Mouse (Mus musculus) lung, postnatal 10 days (tissue): ENCODE results near the gene Rfc2.

ENCODE experiments used
- DNase-seq: peaks from one replicate; pipeline ENCODE4 v3.0.0; 2021

Gene Rfc2

DNA sequence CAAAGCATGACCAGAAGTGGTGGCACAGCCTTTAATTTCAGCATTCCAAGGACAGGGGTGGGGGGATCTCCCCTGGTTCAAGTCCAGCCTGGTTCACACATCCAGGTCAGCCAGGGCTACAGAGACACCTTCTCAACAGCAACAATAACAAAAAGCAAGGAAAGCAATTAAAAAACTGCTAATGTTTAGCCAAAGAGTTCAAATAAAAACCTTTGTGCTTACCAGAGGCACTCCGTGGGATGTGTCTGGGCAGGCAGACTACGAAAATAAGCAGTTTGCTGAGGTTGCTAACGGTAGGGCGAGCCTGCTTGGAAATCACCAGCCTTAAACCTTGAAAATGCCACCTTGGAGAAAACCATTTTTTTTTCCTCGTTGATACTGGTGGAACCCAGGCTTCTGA lies at the start of gene Rfc2:
Rfc2 (plus strand) TSS at position 221 of the 400 bp plus-strand sequence.
- no peak for DNase-seq

DNA sequence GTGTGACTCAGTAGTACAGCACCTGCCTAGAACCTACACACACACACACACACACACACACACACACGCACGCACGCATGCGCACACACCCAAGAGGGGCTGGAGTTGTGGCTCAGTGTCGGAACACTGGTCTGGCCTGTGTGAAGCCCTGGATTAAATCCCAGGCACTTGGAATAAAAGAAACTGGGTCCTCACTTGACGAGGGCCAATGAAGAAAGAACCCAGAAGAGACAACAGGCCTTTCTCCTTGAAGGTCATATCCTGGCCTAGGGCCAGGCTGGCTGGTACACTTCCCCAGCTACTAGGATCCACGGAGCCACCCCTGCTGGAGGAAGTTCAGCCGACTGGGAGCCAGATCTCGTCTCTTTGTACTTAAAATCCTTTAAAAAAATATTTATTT lies 49.6 kb upstream of the Rfc2 start:
- DNase-seq, result peak; percentile 58

DNA sequence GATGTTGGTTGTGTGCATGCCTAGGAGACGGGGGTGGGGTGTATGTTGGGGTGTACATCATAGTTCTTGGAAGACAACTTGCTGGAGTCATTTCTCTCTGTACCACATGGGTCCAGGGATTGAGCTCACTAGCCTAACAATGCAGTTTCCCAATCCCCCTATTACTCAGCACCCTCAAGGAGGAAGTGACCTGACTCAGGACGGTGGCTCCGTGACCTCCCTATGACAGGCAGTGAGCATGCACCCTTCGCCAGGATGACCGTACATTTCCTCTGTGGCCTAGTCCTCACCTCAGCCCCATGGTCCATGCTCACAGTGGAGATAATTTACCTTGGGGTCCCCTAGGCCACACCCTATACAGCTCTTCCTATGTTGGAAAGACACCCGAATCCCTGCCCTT lies 48.7 kb upstream of the Rfc2 start:
- DNase-seq, result no peak

DNA sequence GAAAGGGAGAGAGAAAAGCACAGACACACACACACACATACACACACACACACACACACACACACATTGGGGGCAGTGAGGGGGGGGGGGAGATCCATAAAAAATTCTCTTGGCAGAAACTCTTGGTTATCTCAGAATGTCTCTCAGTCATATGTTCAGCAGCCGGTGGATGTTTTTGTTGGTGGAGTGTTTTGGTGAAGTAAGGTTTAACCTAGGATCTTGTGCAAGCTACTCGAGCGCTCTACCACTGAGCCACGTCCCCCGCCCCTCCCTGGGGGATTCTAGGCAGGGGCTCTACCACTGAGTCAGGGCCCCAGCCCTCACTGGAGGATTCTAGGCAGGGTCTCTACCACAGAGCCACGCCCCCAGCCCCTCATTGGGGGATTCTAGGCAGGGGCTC lies 45.1 kb upstream of the Rfc2 start:
- no peak for DNase-seq

DNA sequence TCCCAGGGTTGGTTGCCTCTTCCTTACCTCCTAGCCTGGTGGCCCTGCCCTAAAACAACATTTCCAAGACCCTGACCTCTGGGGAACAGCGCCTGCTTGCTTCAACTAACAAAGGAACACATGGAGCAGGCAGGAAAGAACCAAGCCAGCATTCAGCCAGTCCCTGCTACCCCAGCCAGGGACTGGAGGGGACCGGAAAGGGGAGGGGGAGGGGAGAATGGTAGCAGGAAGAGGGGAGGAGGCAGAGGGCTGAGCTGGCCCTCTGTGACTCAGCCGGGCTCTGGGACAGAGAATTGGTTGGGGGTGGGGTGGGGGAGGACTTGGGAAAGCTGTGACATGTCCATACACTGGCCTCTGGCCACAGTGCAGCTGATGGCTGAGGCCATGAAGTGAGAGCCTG lies 41.3 kb upstream of the Rfc2 start:
- DNase-seq, result peak; percentile 94

DNA sequence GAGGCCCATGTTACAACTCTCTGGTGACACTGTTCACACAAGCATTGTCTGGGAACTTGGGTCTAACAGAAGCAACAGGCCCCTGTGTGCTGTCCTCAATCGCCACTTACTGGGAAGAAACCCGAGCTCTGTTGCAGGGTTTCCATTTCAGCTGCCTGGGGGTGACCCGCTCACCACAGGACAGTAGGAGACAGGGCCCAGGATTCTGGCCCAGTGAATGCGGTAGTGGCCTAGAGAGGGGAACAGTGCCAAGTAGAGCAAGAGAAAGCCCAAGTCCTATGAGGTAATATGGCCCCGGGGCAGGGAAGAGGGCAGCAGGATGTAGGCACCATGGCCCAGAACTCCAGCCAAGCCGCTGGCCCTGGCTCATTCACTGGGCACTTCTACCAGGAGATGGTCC lies 40.3 kb upstream of the Rfc2 start:
- DNase-seq, result peak; percentile 72

DNA sequence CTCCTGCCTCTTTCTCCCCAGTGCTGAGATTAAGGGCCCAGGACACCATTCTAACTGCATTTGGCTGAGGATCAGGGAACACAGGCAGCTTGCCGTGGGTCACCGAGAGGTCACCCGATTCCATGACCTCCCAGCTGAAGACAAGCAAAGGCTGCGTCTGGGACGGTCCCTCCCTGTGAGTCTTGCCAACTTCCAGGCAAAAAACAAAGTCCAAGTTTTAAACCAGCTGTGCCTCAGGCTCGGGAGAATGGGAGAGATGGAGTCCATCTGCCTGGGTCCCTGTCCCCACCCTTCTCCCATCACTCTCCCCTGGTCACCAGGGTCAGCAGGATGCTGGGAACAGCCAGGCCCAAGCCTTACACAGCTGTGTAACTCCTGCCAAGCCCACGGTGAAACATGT lies 39.5 kb upstream of the Rfc2 start:
- DNase-seq, result peak; percentile 91

DNA sequence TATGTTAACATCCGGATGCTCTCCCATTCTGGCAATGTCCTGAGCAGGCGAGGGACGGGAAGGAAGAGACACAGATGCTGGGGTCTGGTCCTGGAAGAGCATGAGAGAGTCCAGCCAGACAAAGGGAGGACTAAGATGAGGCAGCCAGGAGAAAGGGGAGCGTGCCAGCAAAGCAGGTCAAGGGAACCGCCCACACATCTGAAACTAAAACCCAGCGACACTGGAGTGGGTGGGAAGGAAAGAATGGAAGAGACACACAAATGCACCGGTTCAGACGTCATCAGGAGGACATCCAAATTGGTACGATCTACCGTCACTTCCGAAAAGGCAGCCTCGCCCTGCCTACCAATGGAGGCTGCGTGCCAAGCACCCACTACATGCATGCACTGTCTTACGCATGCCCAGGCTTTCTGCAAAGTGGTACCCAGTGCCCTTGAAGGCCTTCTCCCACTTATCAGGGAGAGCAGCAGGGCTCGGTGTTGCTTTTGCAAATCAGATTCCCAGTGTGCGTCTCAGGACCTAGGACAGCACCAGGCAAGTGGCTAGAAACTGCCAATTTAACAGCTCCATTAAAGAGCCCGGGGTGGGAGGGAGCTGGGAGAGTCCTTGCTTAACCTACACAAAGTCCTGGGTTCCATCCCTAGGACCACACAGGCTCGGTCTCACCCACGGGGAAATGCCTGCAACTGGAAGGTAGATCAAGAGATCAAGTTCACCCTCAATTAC lies 36.5 kb upstream of the Rfc2 start:
- peak; percentile 50 for DNase-seq

DNA sequence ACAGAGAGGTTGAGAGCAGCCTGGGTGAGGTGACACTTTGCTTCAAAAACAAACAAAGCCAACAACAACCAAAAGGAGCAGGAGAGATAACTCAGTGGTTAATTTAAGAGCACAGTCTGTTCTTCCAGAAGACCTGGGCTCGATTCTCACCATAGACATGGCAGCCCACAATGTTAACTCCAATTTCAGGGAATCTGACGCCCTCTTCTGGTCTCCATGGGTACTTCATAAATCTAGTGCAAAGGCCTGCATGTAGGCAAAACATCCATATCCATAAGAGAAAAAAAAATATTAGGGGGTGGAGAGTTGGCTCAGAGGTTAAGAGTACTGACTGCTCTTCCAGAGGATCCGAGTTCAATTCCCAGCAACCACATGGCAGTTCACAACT lies 35.9 kb upstream of the Rfc2 start:
- DNase-seq, result peak; percentile 61

DNA sequence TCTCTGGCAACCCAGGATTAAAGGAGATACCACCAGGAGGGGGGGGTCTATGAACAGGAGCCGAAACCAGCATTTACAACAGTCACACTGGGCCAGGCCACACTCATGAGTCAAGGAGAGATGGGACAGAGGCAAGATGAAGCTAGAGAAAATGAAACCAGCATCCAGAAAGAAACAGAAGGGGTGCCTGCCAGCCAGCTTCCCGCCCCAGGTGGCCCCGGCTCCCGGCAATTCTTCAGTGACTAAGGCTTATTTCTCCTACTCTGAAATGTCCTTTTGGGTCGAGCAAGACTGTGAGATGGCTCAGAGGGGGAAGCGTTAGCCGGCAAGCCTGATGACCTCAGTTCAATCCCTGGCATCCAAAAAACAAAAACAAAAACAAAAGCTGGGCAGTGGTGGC lies 34.4 kb upstream of the Rfc2 start:
- no peak for DNase-seq

DNA sequence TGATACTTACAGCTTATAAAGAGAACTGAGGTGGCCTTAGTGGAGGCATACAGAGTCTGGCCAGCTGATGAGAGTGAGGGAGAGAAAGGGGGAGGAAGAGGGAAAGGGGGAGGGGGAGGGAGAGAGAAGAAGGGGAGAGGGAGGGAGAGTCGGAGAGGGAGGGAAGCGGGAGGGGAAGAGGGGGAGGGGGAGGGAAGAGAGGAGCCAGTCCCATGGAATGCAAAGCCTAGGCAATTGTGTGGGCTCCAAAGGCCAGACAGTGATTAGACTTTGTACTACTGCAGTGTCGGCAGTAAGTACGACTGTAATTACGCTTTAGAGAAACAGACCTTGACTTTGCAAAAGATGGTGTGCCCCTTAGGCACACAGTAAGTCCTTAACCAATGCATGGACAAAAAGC lies 32.9 kb upstream of the Rfc2 start:
- peak; percentile 42 for DNase-seq

DNA sequence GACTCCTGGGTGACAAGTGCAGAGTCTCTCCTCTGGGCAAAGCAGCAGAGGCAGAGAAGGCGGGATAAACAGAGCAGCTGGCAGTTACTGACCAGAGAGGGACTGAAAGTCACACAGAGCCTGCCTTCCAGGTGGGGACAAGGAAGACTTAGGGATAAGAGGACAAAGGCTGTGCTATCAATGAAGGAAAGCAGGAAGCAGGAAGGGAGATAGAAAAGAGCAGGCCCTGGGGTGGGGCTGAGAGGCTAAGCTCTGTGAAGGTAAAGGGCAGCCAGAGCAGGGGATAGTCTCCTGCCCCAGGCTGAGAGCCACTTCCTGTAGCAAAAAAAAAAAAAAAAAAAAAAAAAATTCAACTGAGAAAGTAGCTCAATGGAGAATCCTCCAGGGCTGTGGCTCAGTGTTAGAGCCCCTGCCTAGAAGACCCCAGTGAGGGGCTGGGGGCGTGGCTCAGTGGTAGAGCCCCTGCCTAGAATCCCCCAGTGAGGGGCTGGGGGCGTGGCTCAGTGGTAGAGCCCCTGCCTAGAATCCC lies 31.5 kb upstream of the Rfc2 start:
- no peak for DNase-seq

DNA sequence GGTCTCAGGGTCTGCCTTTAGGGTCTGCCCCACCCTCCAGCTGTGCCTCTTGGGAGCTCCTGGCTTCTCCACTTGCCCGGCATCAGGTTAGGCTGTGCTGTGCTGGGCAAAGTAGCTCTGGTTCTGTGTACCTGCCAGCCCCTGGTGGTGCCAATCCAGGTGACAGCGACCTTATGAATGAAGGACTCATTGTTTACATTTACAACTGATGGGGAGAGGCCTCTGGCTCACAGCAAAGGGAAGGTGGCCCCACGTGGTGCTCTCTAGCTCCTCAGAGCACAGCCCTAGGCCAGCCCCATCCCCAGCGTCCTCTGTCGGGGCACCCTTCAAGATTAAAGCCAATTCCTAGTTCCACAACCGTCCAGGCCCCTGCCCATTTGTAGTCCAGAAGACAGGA lies 30.3 kb upstream of the Rfc2 start:
- DNase-seq, result no peak

DNA sequence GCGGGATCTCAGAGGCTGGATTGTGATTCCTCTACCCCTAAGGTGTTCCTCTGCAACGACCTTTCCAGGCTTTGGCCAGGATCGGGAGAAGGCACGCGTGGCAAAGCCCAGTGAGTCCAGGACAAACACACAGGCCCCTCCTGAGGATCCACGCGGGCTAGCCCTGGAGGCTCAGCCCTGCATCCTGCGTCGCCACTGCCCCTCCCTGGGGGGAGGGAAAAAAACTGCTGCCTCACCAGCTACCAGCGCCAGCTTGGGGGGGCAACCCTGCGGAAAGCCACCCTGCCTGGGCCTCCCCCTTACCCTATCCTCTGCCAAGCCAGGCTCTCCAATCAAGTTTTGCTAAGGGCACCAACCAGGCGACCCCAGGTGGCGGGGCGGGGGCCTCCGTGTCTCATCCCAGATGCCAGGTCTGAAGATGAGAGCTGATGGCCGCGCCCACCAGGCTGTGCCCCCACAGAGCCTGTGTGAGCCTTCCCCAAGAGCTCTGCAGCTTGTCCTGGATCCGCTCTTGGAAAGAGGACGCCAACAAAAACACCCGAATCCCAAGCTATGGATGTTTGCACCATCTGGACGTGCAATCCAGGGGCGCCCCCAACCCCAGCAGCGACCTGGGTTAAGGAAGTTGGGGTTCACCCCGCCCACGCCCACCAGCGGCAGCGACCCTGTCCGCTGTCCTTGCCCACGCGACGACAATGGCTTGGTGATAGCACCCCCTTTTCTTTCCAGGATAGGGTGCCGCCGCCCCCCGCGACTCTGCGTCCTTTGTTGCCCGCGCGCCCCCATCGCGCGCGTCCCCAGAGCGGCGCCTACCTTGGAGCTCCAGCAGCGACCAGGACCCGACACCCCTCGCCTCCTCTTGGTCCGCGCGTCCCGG lies 29.7 kb upstream of the Rfc2 start:
- peak; percentile 71 for DNase-seq

DNA sequence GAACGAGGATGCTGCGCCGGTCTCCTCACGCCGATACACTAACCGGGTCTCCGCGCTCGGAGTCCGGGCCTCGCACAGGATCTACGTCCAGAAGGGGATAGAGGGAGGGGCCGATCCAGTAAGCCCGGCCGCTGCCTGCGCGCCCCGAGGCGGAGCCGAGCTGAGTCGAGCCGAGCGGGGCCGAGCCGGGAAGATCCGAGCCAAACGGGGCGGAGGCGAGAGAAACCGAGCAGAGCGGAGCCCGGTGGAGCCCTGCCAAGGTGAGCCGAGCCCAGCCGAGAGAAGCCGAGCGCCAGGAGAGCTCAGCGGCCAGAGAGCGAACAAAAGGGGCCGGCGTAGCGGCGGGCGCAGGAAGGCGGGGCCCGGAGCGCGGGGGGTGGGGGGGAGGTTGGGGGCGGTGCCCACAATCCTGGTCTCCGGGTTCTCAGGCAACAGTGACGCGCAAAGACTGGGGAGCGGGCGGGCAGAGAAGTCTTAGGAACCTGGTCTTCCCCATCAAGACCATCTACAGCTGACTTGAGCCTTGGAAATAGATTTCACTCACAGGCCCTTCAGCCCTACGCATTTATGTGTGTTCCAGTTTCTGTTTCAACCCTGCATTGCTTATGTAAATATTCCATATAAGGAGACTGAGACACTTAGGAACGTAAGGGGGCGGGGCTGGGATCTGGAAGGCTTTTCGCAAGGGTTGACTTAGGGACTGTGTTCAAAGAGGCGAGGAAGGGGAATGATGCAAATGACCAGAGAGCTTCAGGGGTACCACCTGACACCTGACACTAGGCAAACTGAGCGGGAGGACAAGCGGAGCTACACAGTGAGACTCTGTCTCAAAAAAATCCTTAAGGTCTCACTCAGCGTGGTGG lies 28.8 kb upstream of the Rfc2 start, which contains the start of gene Clip2:
Clip2 (minus strand) TSS at position 325 of the 863 bp plus-strand sequence.
- DNase-seq, result peak; percentile 99

DNA sequence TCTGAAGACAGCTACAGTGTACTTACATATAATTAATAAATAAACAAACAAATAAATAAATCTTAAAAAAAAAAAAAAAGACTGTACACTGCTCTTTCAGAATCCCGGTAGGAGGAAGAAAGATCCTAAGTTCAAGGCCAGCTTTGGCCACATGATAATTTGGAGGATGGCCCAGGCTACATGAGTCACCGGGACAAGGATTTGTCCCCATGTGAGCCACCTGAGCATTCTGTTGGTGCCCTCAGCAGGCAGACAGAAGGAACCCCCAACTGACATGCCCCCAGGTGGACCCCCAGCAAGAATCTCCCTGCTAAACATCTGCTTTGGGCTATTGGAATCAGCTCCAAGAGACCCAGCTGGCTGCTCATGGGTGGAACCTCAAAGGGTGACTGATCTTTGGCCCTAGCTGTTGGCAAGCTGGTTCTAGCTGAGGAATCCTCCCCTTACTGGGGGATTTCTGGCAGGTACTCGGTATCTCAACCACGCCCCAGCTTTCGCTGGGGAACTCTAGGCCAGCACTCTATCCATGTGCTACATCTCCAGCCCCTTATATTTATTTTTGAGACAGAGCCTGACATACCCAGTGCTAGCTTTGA lies 27.1 kb upstream of the Rfc2 start:
- DNase-seq, result no peak

DNA sequence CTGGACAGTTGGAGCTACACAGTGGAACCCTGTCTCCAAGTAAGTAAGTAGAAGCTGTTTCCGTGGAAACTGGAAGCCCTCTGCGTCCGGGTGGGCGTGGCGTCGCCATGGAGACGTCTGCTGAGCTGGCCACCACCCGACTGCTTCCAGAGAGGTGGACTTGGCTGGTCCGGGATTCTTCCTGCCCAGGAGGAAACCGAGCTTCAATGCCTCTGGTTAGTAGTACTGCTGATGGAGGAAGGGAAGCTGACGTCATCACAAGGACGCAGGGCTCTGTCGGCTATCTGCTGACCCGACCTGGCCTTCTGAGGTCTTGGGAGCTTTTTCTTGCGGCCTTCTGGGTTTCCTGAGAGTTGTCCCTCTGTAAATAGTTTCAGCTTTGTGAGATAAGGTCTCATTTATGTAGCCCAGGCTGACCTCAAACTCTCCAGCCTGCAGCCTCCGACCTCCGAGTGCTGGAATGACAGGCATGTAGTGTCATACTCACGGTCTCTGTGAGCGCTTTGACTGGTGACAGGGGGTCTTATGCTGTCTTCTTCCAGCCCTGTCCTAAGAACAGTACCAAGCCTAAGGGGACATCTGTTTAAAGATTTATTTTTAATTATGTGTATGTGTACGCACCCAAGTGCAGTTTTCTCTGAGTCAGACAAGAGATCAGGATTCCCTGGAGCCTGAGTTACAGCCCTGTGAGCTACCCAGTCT lies 25.6 kb upstream of the Rfc2 start:
- DNase-seq, result peak; percentile 90

DNA sequence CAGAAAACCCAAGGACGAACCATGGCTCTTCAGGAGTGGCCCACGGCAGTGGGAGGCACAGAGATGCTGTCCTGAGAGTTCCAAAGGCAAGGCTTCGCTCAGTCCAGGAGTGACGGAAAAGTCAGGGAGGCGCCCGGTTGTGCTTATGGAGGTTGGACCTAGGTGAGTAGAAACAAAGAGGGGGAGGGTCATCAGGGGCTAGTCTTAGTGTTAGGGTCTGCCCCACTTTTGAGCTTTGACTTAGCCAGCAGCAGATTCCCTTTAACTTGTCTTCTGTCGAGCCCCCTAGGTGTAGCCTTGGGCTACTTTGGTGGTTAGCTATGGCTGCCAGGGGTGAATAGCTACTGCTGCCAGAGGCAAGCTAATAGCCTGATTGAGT lies 21.1 kb upstream of the Rfc2 start, which contains the start of gene Syna:
Syna (minus strand) TSS at position 101 of the 379 bp plus-strand sequence.
- no peak for DNase-seq

DNA sequence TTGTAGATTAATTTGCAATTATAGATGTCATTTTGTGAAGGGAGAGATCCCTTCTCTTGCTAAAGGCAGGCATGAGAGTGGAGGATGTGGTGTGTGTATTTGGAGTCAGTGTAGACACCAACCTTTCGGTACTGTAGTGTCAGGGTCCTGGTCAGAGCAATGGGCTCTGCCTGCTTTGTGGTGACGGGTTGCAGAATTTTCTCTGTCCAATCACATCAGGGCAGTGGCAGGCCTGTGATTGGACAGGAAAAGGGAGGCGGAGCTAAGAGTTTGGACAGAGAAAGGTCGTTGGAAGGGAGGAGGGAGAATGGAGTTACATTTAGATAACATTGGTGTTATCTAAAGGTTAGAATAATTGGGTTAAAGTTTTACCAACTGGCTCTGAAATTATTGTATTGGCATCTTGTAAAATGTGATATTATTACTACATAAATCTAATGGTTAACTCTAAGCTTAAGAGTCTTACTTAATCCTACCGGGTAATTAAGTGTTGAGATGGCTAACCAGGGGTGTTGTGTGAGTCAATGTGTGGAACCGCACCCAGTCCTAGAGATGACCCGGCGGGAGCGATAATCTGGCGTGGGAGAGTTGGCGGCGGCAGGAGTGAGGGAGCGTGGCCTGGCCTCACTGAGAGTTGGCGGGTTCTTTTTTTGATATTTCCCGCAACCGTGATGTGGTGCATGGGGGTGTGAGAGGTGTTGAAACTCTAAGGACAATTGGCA lies 20.6 kb upstream of the Rfc2 start:
- no peak for DNase-seq

DNA sequence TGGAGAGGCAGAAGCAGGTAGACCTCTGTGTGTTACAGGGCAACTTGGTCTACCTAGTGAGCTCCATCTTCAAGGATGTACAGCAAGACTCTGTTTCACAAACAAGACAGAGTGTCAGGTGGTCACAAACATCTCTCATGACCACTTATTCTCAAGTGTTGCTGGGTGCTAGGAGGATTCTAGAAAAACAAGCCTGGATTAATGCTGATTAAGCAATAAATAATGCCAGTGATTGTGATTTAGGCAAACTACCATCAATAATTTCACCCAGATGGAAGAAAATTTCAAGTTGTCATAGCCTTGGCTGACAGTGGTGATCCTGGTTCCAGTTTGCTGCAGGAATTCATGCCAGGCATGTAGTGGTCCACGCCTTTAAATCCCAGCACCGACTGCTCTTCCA lies 16.9 kb upstream of the Rfc2 start:
- no peak for DNase-seq

DNA sequence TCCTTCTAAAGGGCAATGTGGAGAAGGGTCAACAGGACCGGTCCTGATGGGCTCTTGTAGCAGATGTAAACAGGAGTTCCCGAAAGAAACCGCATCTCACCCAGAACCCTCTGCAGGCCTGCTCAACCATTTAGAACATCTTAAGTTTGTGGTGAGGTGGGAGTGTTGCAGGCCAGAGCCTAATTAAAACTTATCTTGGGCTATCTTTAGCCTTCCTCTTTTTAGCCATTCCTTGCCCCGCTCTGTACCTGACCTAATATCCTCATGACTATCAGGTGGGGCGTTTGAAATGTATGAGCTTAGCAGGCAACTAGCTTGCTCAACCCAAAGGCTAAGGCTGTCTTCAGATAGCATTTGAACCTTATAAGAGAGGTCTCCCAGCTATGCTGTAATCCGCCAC lies 15.5 kb upstream of the Rfc2 start:
- DNase-seq, result no peak
